ENCODE assay signal across 9 mouse cellular contexts in the genomic region with DNA sequence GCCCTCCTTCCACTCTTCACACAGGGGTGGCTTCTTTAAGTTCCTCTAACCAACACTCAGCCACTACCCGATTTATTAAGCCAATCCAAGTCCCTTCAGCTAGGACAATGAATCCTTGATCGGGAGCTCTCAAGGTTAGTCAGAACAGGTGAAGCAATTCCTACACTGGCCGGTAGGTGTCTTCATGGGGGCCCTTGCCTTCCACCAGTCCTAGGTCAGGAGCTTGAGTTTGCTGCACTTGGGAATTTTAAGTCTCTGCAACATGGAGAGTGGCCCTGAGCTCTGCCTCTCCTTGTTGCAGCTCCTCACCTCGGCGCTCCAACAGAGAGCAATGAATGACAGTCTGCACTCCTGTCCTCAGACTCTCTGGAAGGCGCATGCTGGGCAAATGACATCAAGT. TPM values are rescaled to one million over a fixed set of nuclear protein-coding genes. Genes with fewer than 3 reads are reported as not detected.
DNase-seq lines count a peak whose midpoint lies in the region; ATAC-seq and TF ChIP-seq lines count a peak whose summit lies in the region.
"Had no signal": no experiment of that assay in that cellular context is flagged by ENCODE, and none has a peak within 500 bp of the region (broad histone marks: within the 10 kb centered on the region; RNA-seq: fewer than 3 reads in every experiment).

No protein-coding gene starts in this region.

- H3K36me3 ChIP-seq in embryonic facial prominence, embryonic 11.5 days (replicated peaks; ENCODE audit: control insufficient read depth, insufficient read depth, low read depth, low read length) = no peaks in the 10 kb centered on the region
- H3K36me3 ChIP-seq: midbrain, embryonic 12.5 days had no signal

- H3K27ac ChIP-seq in left cerebral cortex, adult 2 months = no peak overlapping the region
- H3K27ac ChIP-seq in embryonic facial prominence, embryonic 11.5 days (replicated peaks; ENCODE audit: low read depth, low read length) = no peak overlapping the region
- H3K27ac ChIP-seq: midbrain, embryonic 12.5 days had no signal

- no peak overlapping the region for H3K4me2 ChIP-seq in embryonic facial prominence, embryonic 11.5 days (ENCODE audit: low read depth, low read length)
- H3K4me2 ChIP-seq: midbrain, embryonic 12.5 days had no signal

- no peaks in the 10 kb centered on the region for H3K4me1 ChIP-seq in embryonic facial prominence, embryonic 11.5 days (ENCODE audit: control insufficient read depth, insufficient read depth, low read length)
- H3K4me1 ChIP-seq: midbrain, embryonic 12.5 days had no signal

- TF ChIP-seq CTCF in left cerebral cortex, adult 2 months (IDR thresholded peaks at IDR 0.05) = peak; percentile 49

- DNase-seq in left cerebral cortex, adult 2 months (ENCODE audit: extremely low spot score in 1 of 2, low spot score in 2 of 2) = no peak
- DNase-seq in left cerebral cortex, adult 11 months (ENCODE audit: low spot score) = no peak
- DNase-seq in ZHBTc4 (ENCODE audit: low read depth, low spot score) = peak; percentile 82
- DNase-seq in embryonic facial prominence, embryonic 11.5 days (ENCODE audit: low spot score) = peak; percentile 59
- DNase-seq in lung, postnatal 14 days = peak; percentile 62
- DNase-seq in left cerebral cortex, postnatal 10 days (ENCODE audit: extremely low spot score in 1 of 2, low spot score in 2 of 2) = no peak
- no peak for DNase-seq in frontal cortex, postnatal 36 days (ENCODE audit: low spot score in 2 of 2)
- DNase-seq in layer of hippocampus, adult 8-10 months (ENCODE audit: low spot score in 2 of 2) = no peak

- no peak for ATAC-seq in embryonic facial prominence, embryonic 11.5 days (replicated peaks; ENCODE audit: insufficient number of reproducible peaks, low FRiP score, low TSS enrichment, low read depth)

- no peak overlapping the region for H3K4me3 ChIP-seq in left cerebral cortex, adult 2 months
- no peak overlapping the region for H3K4me3 ChIP-seq in embryonic facial prominence, embryonic 11.5 days (ENCODE audit: low read depth, low read length)
- H3K4me3 ChIP-seq: midbrain, embryonic 12.5 days had no signal

- H3K27me3 ChIP-seq in embryonic facial prominence, embryonic 11.5 days (ENCODE audit: control insufficient read depth, insufficient read depth, low read length) = no peaks in the 10 kb centered on the region
- H3K27me3 ChIP-seq: midbrain, embryonic 12.5 days had no signal

- H3K9me3 ChIP-seq in embryonic facial prominence, embryonic 11.5 days (replicated peaks; ENCODE audit: control insufficient read depth, low read length) = no peaks in the 10 kb centered on the region; the same call in none of the 2 replicates

- intact Hi-C loops in left cerebral cortex, adult 2 months (cut with DNase I) = no loop called here
- intact Hi-C loops in left cerebral cortex, postnatal 10 days (cut with DNase I) = no loop called here

- H3K9ac ChIP-seq in embryonic facial prominence, embryonic 11.5 days (replicated peaks; ENCODE audit: low read length) = no peak overlapping the region
- H3K9ac ChIP-seq: midbrain, embryonic 12.5 days had no signal

- WGBS in embryonic facial prominence, embryonic 11.5 days = 39% methylated on average over 6 of the region's 6 CpGs

RNA-seq across cellular contexts. Expression of gene Pimreg, which starts 24.5 kb away (rescaled TPM):
- total RNA-seq in left cerebral cortex, adult 2 months (2021) = under 1 TPM in 1 of 2 experiments, not detected in 1; 0.23 TPM
- polyA plus RNA-seq in embryonic facial prominence, embryonic 11.5 days (2014; fragmentation: Nextera tagmentation; extraction: Ambion mirVana) = 182 and 186 TPM in 2 replicates
- total RNA-seq in left cerebral cortex, postnatal 10 days (2021) = 1 to 10 TPM; 2.8 to 3.7 TPM
- total RNA-seq in layer of hippocampus, adult 8-10 months (2022) = under 1 TPM in 2 of 4 experiments, not detected in 2; 0.58 to 0.77 TPM

RNA-seq across cellular contexts. Expression of gene Aipl1, which starts 29.0 kb away (rescaled TPM):
- not detected for total RNA-seq in left cerebral cortex, adult 2 months (2021)
- 0.08 and 0.21 TPM in 2 replicates for polyA plus RNA-seq in embryonic facial prominence, embryonic 11.5 days (2014; fragmentation: Nextera tagmentation; extraction: Ambion mirVana)
- total RNA-seq in left cerebral cortex, postnatal 10 days (2021) = under 1 TPM in 1 of 2 experiments, not detected in 1; 0.24 TPM
- not detected for total RNA-seq in layer of hippocampus, adult 8-10 months (2022)

Comparison
In these comparisons a context has a peak if more than half of its experiments do, and no peak if none do; other contexts are left out.
1. DNase-seq: peak in ZHBTc4 (single experiment), embryonic facial prominence, embryonic 11.5 days (single experiment) and lung, postnatal 14 days (single experiment); none in left cerebral cortex, adult 2 months (0 of 2), left cerebral cortex, adult 11 months (single experiment), left cerebral cortex, postnatal 10 days (0 of 2), frontal cortex, postnatal 36 days (0 of 2) and layer of hippocampus, adult 8-10 months (0 of 2).